In genomic region chr5:101020784-101021183, GRCm38 (mm10) we compare ENCODE assay signal across 9 mouse cellular contexts.
A peak's percentile ranks its signal among the peaks of the same experiment; 100 is the strongest.
DNase-seq lines count a peak whose midpoint lies in the region; ATAC-seq and TF ChIP-seq lines count a peak whose summit lies in the region.
"Had no signal": no experiment of that assay in that cellular context is flagged by ENCODE, and none has a peak within 500 bp of the region (broad histone marks: within the 10 kb centered on the region; RNA-seq: fewer than 3 reads in every experiment).

No protein-coding gene starts in this region.

- no peaks in the 10 kb centered on the region for H3K36me3 ChIP-seq in hindbrain, embryonic 12.5 days
- H3K36me3 ChIP-seq: limb, embryonic 15.5 days had no signal

- no peak overlapping the region for H3K4me3 ChIP-seq in cerebellum, adult 2 months (replicated peaks; ENCODE audit: insufficient read depth, low read depth, low read length)
- H3K4me3 ChIP-seq in hindbrain, embryonic 12.5 days, result no peak overlapping the region
- H3K4me3 ChIP-seq: limb, embryonic 15.5 days had no signal

- ATAC-seq in hindbrain, embryonic 12.5 days (ENCODE audit: low FRiP score), result peak; percentile 67; the same call in 1 of the 2 replicates
- peak; percentile 76 for ATAC-seq in megakaryocyte progenitor cell, adult 5-6 weeks (replicated peaks; ENCODE audit: poor library complexity)

- no peak overlapping the region for H3K4me2 ChIP-seq in hindbrain, embryonic 12.5 days (replicated peaks)
- H3K4me2 ChIP-seq: limb, embryonic 15.5 days had no signal

- 11% methylated on average over 11 of the region's 11 CpGs for WGBS in cerebellum, adult 2 months
- 9% methylated on average over 11 of the region's 11 CpGs for WGBS in hindbrain, embryonic 12.5 days

- DNase-seq in R1 (ENCODE audit: low read depth, low spot score), result peak; percentile 68
- peak; percentile 48 to 64 for DNase-seq in cerebellum, adult 2 months
- peak; percentile 86 for DNase-seq in forelimb bud, embryonic 11.5 days (ENCODE audit: low read depth, low spot score)
- peak; percentile 82 to 84 for DNase-seq in layer of hippocampus, postnatal 14 days (ENCODE audit: low spot score in 2 of 2)
- peak; percentile 86 for DNase-seq in right cerebral cortex, postnatal 4 days
- no peak for DNase-seq in c-Kit-positive CD71-positive TER-119-positive erythroid progenitor cells, embryonic 14.5 days (ENCODE audit: low spot score)

- H3K27ac ChIP-seq in cerebellum, adult 2 months (ENCODE audit: insufficient read depth, low read length), result no peak overlapping the region
- H3K27ac ChIP-seq in hindbrain, embryonic 12.5 days, result no peak overlapping the region
- H3K27ac ChIP-seq: limb, embryonic 15.5 days had no signal

- TF ChIP-seq CTCF in cerebellum, adult 2 months (IDR thresholded peaks at IDR 0.05; ENCODE audit: borderline replicate concordance, insufficient read depth, low read depth, low read length), result peak; percentile 95

- no peaks in the 10 kb centered on the region for H3K9me3 ChIP-seq in hindbrain, embryonic 12.5 days (replicated peaks)
- H3K9me3 ChIP-seq: limb, embryonic 15.5 days had no signal

- no peaks in the 10 kb centered on the region for H3K4me1 ChIP-seq in cerebellum, adult 2 months (ENCODE audit: control insufficient read depth, insufficient read depth, low read length)
- 0 out of 2 replicates have a peak, but pooled peaks cover 6% of the 10 kb centered on the region for H3K4me1 ChIP-seq in hindbrain, embryonic 12.5 days

- no peaks in the 10 kb centered on the region; the same call in 1 of the 2 replicates for H3K27me3 ChIP-seq in cerebellum, adult 2 months (ENCODE audit: control insufficient read depth, insufficient read depth, low read length)
- peaks cover 26% of the 10 kb centered on the region for H3K27me3 ChIP-seq in hindbrain, embryonic 12.5 days
- H3K27me3 ChIP-seq: limb, embryonic 15.5 days had no signal

- no peak overlapping the region for H3K9ac ChIP-seq in hindbrain, embryonic 12.5 days
- H3K9ac ChIP-seq: limb, embryonic 15.5 days had no signal

- no peak for TF ChIP-seq POLR2A in cerebellum, adult 2 months (IDR thresholded peaks at IDR 0.05; ENCODE audit: borderline replicate concordance, insufficient read depth, low read length)
